Mouse (Mus musculus) inflammation-experienced regulatory T-cells, adult 6 months (primary cell): ENCODE data around the gene Olfr1173. TPM values are rescaled to one million over a fixed set of nuclear protein-coding genes. Genes with fewer than 3 reads are reported as not detected.

Source experiments
- ATAC-seq: one replicate; pipeline ENCODE4 v1.8.0; 2017
- polyA plus RNA-seq, 3 experiments: library from polyadenylated mRNA; unstranded; fragments of 100-300 nt; shearing (Covaris generic); gene quantifications; one replicate each; pipeline ENCODE4 v1.2.1; 2017

Gene Olfr1173
- under 1 TPM in 1 of 3 experiments, not detected in 2; 0.16 TPM for polyA plus RNA-seq

GRCm38 (mm10) chr2:88279775-88280174, at the start of gene Olfr1173:
TSS of gene Olfr1173 (minus strand) at chr2:88279875.
- no peak for ATAC-seq

- no peak for ATAC-seq
Measured at GRCm38 (mm10) chr2:88327115-88327514, 47.4 kb upstream of the Olfr1173 start, which contains the start of gene Olfr1175-ps. TSS of gene Olfr1175-ps (minus strand) at chr2:88327215.

GRCm38 (mm10) chr2:88315035-88315434, 35.4 kb upstream of the Olfr1173 start, which contains the start of gene Olfr1174-ps:
TSS of gene Olfr1174-ps (minus strand) at chr2:88315135.
- no peak for ATAC-seq

GRCm38 (mm10) chr2:88228234-88228633, 51.4 kb downstream of the Olfr1173 start, which contains the start of gene Olfr1170:
TSS of gene Olfr1170 (minus strand) at chr2:88228334.
- no peak for ATAC-seq

Other genes starting within 250 kb of the Olfr1173 start
- gene Olfr73, start 242.2 kb downstream of the Olfr1173 start, polyA plus RNA-seq, result not detected
- gene Olfr1162, start 228.7 kb downstream of the Olfr1173 start, polyA plus RNA-seq, result not detected
- not detected for gene Olfr1163, start 208.0 kb downstream of the Olfr1173 start, polyA plus RNA-seq
- gene Olfr1164, start 185.9 kb downstream of the Olfr1173 start, polyA plus RNA-seq, result not detected
- not detected for gene Olfr1166, start 151.6 kb downstream of the Olfr1173 start, polyA plus RNA-seq
- under 1 TPM in 1 of 3 experiments, not detected in 2; 0.15 TPM for gene Olfr1167, start 124.7 kb downstream of the Olfr1173 start, polyA plus RNA-seq
- gene Olfr1168, start 98.0 kb downstream of the Olfr1173 start, polyA plus RNA-seq, result under 1 TPM in 1 of 3 experiments, not detected in 2; 0.38 TPM
- gene Olfr1170, start 51.5 kb downstream of the Olfr1173 start, polyA plus RNA-seq, result not detected
- gene Olfr1174-ps, start 35.3 kb upstream of the Olfr1173 start, polyA plus RNA-seq, result not detected
- gene Olfr1175-ps, start 47.3 kb upstream of the Olfr1173 start, polyA plus RNA-seq, result under 1 TPM; 0.09 to 0.10 (median 0.09) TPM
- gene Olfr1176, start 56.8 kb upstream of the Olfr1173 start, polyA plus RNA-seq, result not detected
- not detected for gene Olfr1177-ps, start 66.6 kb upstream of the Olfr1173 start, polyA plus RNA-seq
- under 1 TPM in 1 of 3 experiments, not detected in 2; 0.05 TPM for gene Olfr1178, start 107.2 kb upstream of the Olfr1173 start, polyA plus RNA-seq
- gene Olfr1179, start 126.6 kb upstream of the Olfr1173 start, polyA plus RNA-seq, result not detected
- gene Olfr1180, start 139.3 kb upstream of the Olfr1173 start, polyA plus RNA-seq, result not detected
- not detected for gene Olfr1181, start 146.3 kb upstream of the Olfr1173 start, polyA plus RNA-seq
- not detected for gene Gm13757, start 169.3 kb upstream of the Olfr1173 start, polyA plus RNA-seq
- gene Olfr1183, start 175.0 kb upstream of the Olfr1173 start, polyA plus RNA-seq, result under 1 TPM in 1 of 3 experiments, not detected in 2; 0.13 TPM
- not detected for gene Olfr1184, start 203.7 kb upstream of the Olfr1173 start, polyA plus RNA-seq
- gene Olfr1185-ps1, start 213.4 kb upstream of the Olfr1173 start, polyA plus RNA-seq, result not detected
- not detected for gene Olfr1186, start 238.7 kb upstream of the Olfr1173 start, polyA plus RNA-seq